Mouse (Mus musculus): Measurements from ENCODE around the gene Ptgds.

Ptgds gene

GRCm38 (mm10) chr2:25469969-25470368 lies at the start of gene Ptgds:
TSS of gene Ptgds (minus strand) at chr2:25470046.
- peak; percentile 66 for DNase-seq (ENCODE audit: low read depth, low spot score)

- no peak for DNase-seq (ENCODE audit: low read depth, low spot score)
Observed at GRCm38 (mm10) chr2:25509912-25510311, 40.1 kb upstream of the Ptgds start.

- DNase-seq (ENCODE audit: low read depth, low spot score), result peak; percentile 47
Observed at GRCm38 (mm10) chr2:25506964-25507363, 37.1 kb upstream of the Ptgds start.

GRCm38 (mm10) chr2:25505860-25506259 lies 36.0 kb upstream of the Ptgds start:
- no peak for DNase-seq (ENCODE audit: low read depth, low spot score)

- DNase-seq (ENCODE audit: low read depth, low spot score), result no peak
Observed at GRCm38 (mm10) chr2:25505000-25505399, 35.2 kb upstream of the Ptgds start.

GRCm38 (mm10) chr2:25504538-25504937 lies 34.7 kb upstream of the Ptgds start:
- no peak for DNase-seq (ENCODE audit: low read depth, low spot score)

GRCm38 (mm10) chr2:25502726-25503125 lies 32.9 kb upstream of the Ptgds start:
- DNase-seq (ENCODE audit: low read depth, low spot score), result no peak

- DNase-seq (ENCODE audit: low read depth, low spot score), result no peak
Observed at GRCm38 (mm10) chr2:25501593-25502486, 32.0 kb upstream of the Ptgds start, which contains the start of gene C8g. TSS of gene C8g (minus strand) at chr2:25501719.

GRCm38 (mm10) chr2:25500576-25501405 lies 30.9 kb upstream of the Ptgds start, which contains the start of gene Fbxw5:
TSS of gene Fbxw5 (plus strand) at chr2:25500750.
- DNase-seq (ENCODE audit: low read depth, low spot score), result peak; percentile 98

- DNase-seq (ENCODE audit: low read depth, low spot score), result no peak
Observed at GRCm38 (mm10) chr2:25500071-25500575, 30.3 kb upstream of the Ptgds start.

GRCm38 (mm10) chr2:25498622-25499478 lies 29.0 kb upstream of the Ptgds start:
- no peak for DNase-seq (ENCODE audit: low read depth, low spot score)

- DNase-seq (ENCODE audit: low read depth, low spot score), result no peak
Observed at GRCm38 (mm10) chr2:25497846-25498575, 28.2 kb upstream of the Ptgds start.

GRCm38 (mm10) chr2:25496462-25496861 lies 26.6 kb upstream of the Ptgds start:
- DNase-seq (ENCODE audit: low read depth, low spot score), result peak; percentile 92

- DNase-seq (ENCODE audit: low read depth, low spot score), result peak; percentile 79
Observed at GRCm38 (mm10) chr2:25493476-25493961, 23.7 kb upstream of the Ptgds start, which contains the start of gene Lcn12. TSS of gene Lcn12 (minus strand) at chr2:25493911.

- no peak for DNase-seq (ENCODE audit: low read depth, low spot score)
Observed at GRCm38 (mm10) chr2:25492988-25493387, 23.1 kb upstream of the Ptgds start.

- peak; percentile 91 for DNase-seq (ENCODE audit: low read depth, low spot score)
Observed at GRCm38 (mm10) chr2:25488671-25489068, 18.8 kb upstream of the Ptgds start.

GRCm38 (mm10) chr2:25487965-25488670 lies 18.3 kb upstream of the Ptgds start:
- no peak for DNase-seq (ENCODE audit: low read depth, low spot score)

GRCm38 (mm10) chr2:25484901-25485647 lies 15.2 kb upstream of the Ptgds start:
- DNase-seq (ENCODE audit: low read depth, low spot score), result peak; percentile 99

GRCm38 (mm10) chr2:25482969-25483368 lies 13.1 kb upstream of the Ptgds start:
- peak; percentile 84 for DNase-seq (ENCODE audit: low read depth, low spot score)
